Mouse (Mus musculus) kidney, embryonic 16.5 days (tissue): ENCODE measurements around the gene Arhgef2. TPM values are rescaled to one million over a fixed set of nuclear protein-coding genes. Genes with fewer than 3 reads are reported as not detected.
"Not testable (repeated sequence)": the region's sequence is repeated elsewhere in the genome, so short reads cannot be mapped to it uniquely, and the experiment has no call there.

Source experiments
- ATAC-seq: fragments of 200-750 bp; cut with Nextera tagmentation; 2 replicates; pipeline ENCODE4 v1.8.0; 2017; ENCODE audit warnings: moderate TSS enrichment; ENCODE audit not compliant: low FRiP score, low TSS enrichment
- H3K27ac ChIP-seq: fragments of 300-500 bp; sonication (generic); 2 replicates; pipeline ENCODE4 v1.5.1; 2014; ENCODE audit warnings: low read length
- H3K27me3 ChIP-seq: fragments of 300-500 bp; sonication (generic); 2 replicates; pipeline ENCODE4 v1.6.1; 2014; ENCODE audit warnings: low read length, control low read depth, mixed read lengths; ENCODE audit not compliant: insufficient read depth
- H3K36me3 ChIP-seq: fragments of 300-500 bp; sonication (generic); 2 replicates; pipeline ENCODE4 v1.6.1; 2014; ENCODE audit warnings: low read length, control low read depth, mixed read lengths; ENCODE audit not compliant: insufficient read depth
- H3K4me1 ChIP-seq: fragments of 300-500 bp; sonication (generic); 2 replicates; pipeline ENCODE4 v1.6.1; 2014; ENCODE audit warnings: low read length, control low read depth, mixed read lengths; ENCODE audit not compliant: insufficient read depth
- H3K4me2 ChIP-seq: fragments of 300-500 bp; sonication (generic); replicated peaks from 2 replicates; pipeline ENCODE4 v1.6.1; 2014; ENCODE audit warnings: low read depth, low read length
- H3K4me3 ChIP-seq: fragments of 300-500 bp; sonication (generic); 2 replicates; pipeline ENCODE4 v1.5.1; 2014; ENCODE audit warnings: mild to moderate bottlenecking, low read length
- H3K9ac ChIP-seq: fragments of 300-500 bp; sonication (generic); replicated peaks from 2 replicates; pipeline ENCODE4 v1.6.1; 2014; ENCODE audit warnings: low read length
- H3K9me3 ChIP-seq: fragments of 300-500 bp; sonication (generic); 2 replicates; pipeline ENCODE4 v1.6.1; 2016; ENCODE audit warnings: low read length, control low read depth
- WGBS: fragments of 180-500 bp; shearing (Covaris S2); extraction: QIAGEN DNeasy Blood & Tissue Kit; methylation state at CpG from one replicate; pipeline ENCODE4 v1.1.7; 2014; 5-methylcytosine and 5-hydroxymethylcytosine counted together
- polyA plus RNA-seq: library from polyadenylated mRNA; unstranded; fragments of >200 nt; fragmentation: Nextera tagmentation; extraction: Ambion mirVana; gene quantifications from 2 replicates; pipeline ENCODE4 v1.2.1, GENCODE M21; 2015

Arhgef2 gene
- 103 and 119 TPM in 2 replicates for polyA plus RNA-seq

GRCm38 (mm10) chr3:88605666-88606065 lies at the start of gene Arhgef2:
Arhgef2 (plus strand) TSS chr3:88605966.
- H3K36me3 ChIP-seq, ATAC-seq, H3K9ac ChIP-seq, H3K27ac ChIP-seq, H3K9me3 ChIP-seq, H3K27me3 ChIP-seq, H3K4me2 ChIP-seq: not testable (repeated sequence)
- Histone ChIP-seq H3K4me3 (peak within 1 kb of the TSS; percentile 35; the same call in 1 of the 2 replicates), H3K4me1 (peaks cover 16% of the 10 kb centered on the region)
- 90% methylated on average over 2 of the region's 2 CpGs for WGBS

- H3K27ac ChIP-seq, result no peak overlapping the region
- ATAC-seq, result no peak
Observed at GRCm38 (mm10) chr3:88556616-88557015, 49.1 kb upstream of the Arhgef2 start.

DNA sequence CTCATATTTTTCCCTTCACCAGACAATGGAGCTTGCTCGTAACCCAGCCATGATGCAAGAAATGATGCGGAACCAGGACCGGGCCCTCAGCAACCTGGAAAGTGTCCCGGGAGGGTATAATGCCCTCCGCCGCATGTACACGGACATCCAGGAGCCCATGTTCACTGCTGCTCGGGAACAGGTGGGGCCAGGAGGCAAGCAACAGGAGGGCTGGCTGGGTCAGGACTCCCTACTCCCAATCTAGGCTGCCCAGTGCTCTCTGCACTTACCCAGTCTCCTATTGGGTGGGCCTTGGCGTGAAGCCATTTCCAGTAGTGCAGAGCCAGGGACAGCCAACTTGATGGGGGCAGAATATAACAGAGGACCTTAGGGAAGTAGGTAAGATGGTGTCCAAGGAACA lies 46.2 kb upstream of the Arhgef2 start:
- Histone ChIP-seq H3K4me1 (peaks cover 35% of the 10 kb centered on the region), H3K36me3 (peaks cover 71% of the 10 kb centered on the region), H3K9me3 (no peaks in the 10 kb centered on the region), H3K27me3 (no peaks in the 10 kb centered on the region), H3K4me3 (no peak overlapping the region), H3K9ac (no peak overlapping the region), H3K4me2 (no peak overlapping the region), H3K27ac (no peak overlapping the region)
- WGBS, result 83% methylated on average over 9 of the region's 9 CpGs
- ATAC-seq, result no peak

More at GRCm38 (mm10) chr3:88556616-88557015, 49.1 kb upstream of the Arhgef2 start:
- WGBS, result 87% methylated on average over 8 of the region's 8 CpGs
- H3K4me1 ChIP-seq, result peaks cover 21% of the 10 kb centered on the region
- H3K9ac ChIP-seq, result no peak overlapping the region
- no peaks in the 10 kb centered on the region for H3K27me3 ChIP-seq
- H3K36me3 ChIP-seq, result peaks cover 56% of the 10 kb centered on the region
- no peak overlapping the region for H3K4me3 ChIP-seq
- H3K4me2 ChIP-seq, result no peak overlapping the region
- no peaks in the 10 kb centered on the region for H3K9me3 ChIP-seq

DNA sequence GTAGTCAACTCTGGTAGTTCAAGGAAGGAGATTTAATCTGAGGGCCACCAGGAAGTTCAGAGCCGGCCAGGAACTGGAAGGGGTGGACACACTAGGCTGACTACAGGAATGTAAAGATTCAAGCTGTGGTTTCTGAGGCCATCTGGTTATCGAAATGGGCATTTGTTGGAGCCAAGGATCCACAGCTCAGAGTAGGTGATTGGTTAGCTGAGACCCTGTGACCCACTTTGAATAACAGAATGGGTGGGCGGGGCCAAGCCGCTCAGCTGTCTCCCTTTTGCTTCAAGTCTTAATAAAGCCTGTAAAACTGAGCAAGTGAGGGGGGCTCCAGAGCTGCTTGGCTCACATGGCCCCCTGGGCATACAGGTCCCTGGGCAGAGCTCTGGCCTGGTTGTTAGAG lies 43.8 kb upstream of the Arhgef2 start:
- H3K9me3 ChIP-seq, result no peaks in the 10 kb centered on the region
- 43% methylated on average over 4 of the region's 4 CpGs for WGBS
- peak overlapping the region; percentile 52; the same call in 1 of the 2 replicates for H3K27ac ChIP-seq
- peaks cover 77% of the 10 kb centered on the region for H3K36me3 ChIP-seq
- no peaks in the 10 kb centered on the region for H3K27me3 ChIP-seq
- H3K9ac ChIP-seq, result peak overlapping the region; percentile 1; the same call in 1 of the 2 replicates
- H3K4me2 ChIP-seq, result no peak overlapping the region
- peak; percentile 52 for ATAC-seq
- H3K4me3 ChIP-seq, result no peak overlapping the region
- peaks cover 25% of the 10 kb centered on the region for H3K4me1 ChIP-seq

GRCm38 (mm10) chr3:88563442-88563841 lies 42.3 kb upstream of the Arhgef2 start:
- Histone ChIP-seq H3K9ac (no peak overlapping the region), H3K27me3 (no peaks in the 10 kb centered on the region), H3K36me3 (peaks cover 80% of the 10 kb centered on the region), H3K4me2 (no peak overlapping the region), H3K27ac (peak overlapping the region; percentile 49), H3K4me3 (no peak overlapping the region), H3K9me3 (no peaks in the 10 kb centered on the region), H3K4me1 (peaks cover 25% of the 10 kb centered on the region)
- 36% methylated on average over 4 of the region's 4 CpGs for WGBS
- ATAC-seq, result peak; percentile 20; the same call in 1 of the 2 replicates

DNA sequence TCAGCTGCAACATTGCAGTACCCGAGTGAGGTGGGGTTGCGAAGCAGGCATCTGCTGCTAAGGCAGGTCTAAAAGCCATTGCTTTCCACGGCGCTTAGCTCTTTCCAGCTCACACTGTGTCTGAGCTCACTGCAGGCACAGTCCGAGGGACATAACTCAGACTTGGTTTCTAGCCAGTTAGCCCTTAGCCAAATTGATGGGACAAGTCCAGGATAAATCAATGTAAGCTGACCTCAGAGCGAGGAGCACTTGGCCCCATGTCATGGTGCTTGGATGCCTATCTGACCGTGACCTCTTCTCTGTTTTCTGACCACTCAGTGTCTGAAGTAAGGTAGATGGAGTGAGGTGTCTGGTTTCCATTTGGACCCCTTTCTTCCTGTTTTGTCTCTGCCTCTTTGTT lies 41.8 kb upstream of the Arhgef2 start:
- Histone ChIP-seq H3K36me3 (peaks cover 81% of the 10 kb centered on the region), H3K4me3 (no peak overlapping the region), H3K27ac (peak overlapping the region; percentile 63), H3K27me3 (no peaks in the 10 kb centered on the region), H3K4me2 (no peak overlapping the region), H3K9ac (no peak overlapping the region), H3K9me3 (no peaks in the 10 kb centered on the region), H3K4me1 (peaks cover 25% of the 10 kb centered on the region)
- 37% methylated on average over 7 of the region's 7 CpGs for WGBS
- ATAC-seq, result peak; percentile 74

- Histone ChIP-seq H3K4me2 (no peak overlapping the region), H3K27ac (no peak overlapping the region), H3K9me3 (no peaks in the 10 kb centered on the region), H3K4me3 (no peak overlapping the region), H3K27me3 (no peaks in the 10 kb centered on the region), H3K4me1 (peaks cover 25% of the 10 kb centered on the region), H3K36me3 (peaks cover 75% of the 10 kb centered on the region), H3K9ac (no peak overlapping the region)
- WGBS, result 85% methylated on average over 3 of the region's 3 CpGs
- ATAC-seq, result no peak
Observed at GRCm38 (mm10) chr3:88566116-88566515, 39.6 kb upstream of the Arhgef2 start.

DNA sequence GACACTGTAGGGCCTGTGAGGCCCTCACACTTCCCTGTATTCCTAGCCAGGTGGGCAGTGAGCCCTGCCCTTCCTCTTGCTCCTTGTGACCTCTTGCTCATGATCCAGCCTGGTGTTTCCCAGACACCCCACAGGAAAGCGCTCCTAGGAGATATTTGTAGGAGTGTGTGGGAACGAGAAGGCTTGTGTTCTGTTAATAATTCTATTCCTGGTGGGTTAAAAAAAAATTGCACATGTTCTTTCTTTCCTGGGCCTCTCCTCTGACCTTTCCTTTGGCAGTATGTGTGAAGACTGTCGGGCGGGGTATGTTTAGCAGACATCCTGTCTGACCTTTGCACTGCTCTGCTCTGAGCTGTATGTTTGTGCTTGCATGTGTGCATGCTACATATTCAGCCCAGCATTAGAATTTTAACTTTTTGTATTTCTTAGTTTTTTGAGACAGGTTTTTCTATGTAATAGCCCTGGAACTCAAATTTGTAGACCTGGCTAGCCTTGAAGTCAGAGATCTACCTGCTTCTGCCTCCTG lies 39.2 kb upstream of the Arhgef2 start:
- 73% methylated on average over 4 of the region's 4 CpGs for WGBS
- Histone ChIP-seq H3K4me1 (peaks cover 22% of the 10 kb centered on the region), H3K27ac (no peak overlapping the region), H3K9ac (no peak overlapping the region), H3K36me3 (peaks cover 71% of the 10 kb centered on the region), H3K27me3 (no peaks in the 10 kb centered on the region), H3K4me2 (no peak overlapping the region), H3K9me3 (no peaks in the 10 kb centered on the region), H3K4me3 (no peak overlapping the region)
- ATAC-seq, result no peak

GRCm38 (mm10) chr3:88567892-88568291 lies 37.9 kb upstream of the Arhgef2 start:
- Histone ChIP-seq H3K9ac (no peak overlapping the region), H3K9me3 (no peaks in the 10 kb centered on the region), H3K4me1 (peaks cover 11% of the 10 kb centered on the region), H3K36me3 (peaks cover 70% of the 10 kb centered on the region), H3K27me3 (no peaks in the 10 kb centered on the region), H3K4me2 (no peak overlapping the region), H3K4me3 (no peak overlapping the region), H3K27ac (no peak overlapping the region)
- no peak for ATAC-seq
- 78% methylated on average over 6 of the region's 6 CpGs for WGBS

DNA sequence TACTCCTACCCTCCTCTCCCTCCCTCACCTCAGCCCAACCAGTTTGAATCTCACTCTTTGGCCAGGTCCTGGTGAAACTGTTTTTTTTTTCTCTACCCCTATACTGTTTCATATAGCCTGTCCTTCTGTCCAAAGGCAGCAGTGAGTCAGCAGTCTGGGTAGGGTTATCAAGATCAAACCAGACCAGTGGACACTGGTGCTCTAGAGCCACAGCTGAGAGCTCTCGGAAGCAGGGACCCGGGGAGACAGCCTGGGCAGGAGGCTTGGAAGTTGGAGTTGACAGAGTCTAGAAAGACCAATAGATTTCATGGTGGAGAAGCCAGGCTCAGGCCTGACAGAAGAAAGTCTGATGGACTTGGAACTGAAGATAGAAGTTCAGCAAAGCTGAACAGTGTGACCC lies 37.2 kb upstream of the Arhgef2 start:
- no peak overlapping the region for H3K4me3 ChIP-seq
- no peak overlapping the region for H3K9ac ChIP-seq
- H3K9me3 ChIP-seq, result no peaks in the 10 kb centered on the region
- no peak for ATAC-seq
- 95% methylated on average over 2 of the region's 2 CpGs for WGBS
- H3K4me2 ChIP-seq, result no peak overlapping the region
- H3K4me1 ChIP-seq, result peaks cover 4% of the 10 kb centered on the region; the same call in 1 of the 2 replicates
- H3K27me3 ChIP-seq, result no peaks in the 10 kb centered on the region
- H3K27ac ChIP-seq, result no peak overlapping the region
- peaks cover 64% of the 10 kb centered on the region for H3K36me3 ChIP-seq
